Mouse (Mus musculus) lung, postnatal 0 days (tissue): ENCODE data around the gene Alox5. TPM values are rescaled to one million over a fixed set of nuclear protein-coding genes. Genes with fewer than 3 reads are reported as not detected.

Source experiments
- ATAC-seq: fragments of 200-750 bp; cut with Nextera tagmentation; 2 replicates; pipeline ENCODE4 v1.8.0; 2017; ENCODE audit warnings: moderate library complexity
- DNase-seq: peaks from one replicate; pipeline ENCODE4 v3.0.0-alpha.2; 2016; ENCODE audit warnings: low spot score
- H3K27ac ChIP-seq: fragments of 300-500 bp; sonication (generic); 2 replicates; pipeline ENCODE4 v1.5.1; 2014; ENCODE audit warnings: antibody characterized with exemption, mild to moderate bottlenecking, low read length, mixed read lengths
- H3K27me3 ChIP-seq: fragments of 300-500 bp; sonication (generic); replicated peaks from 2 replicates; pipeline ENCODE4 v1.6.1; 2014; ENCODE audit warnings: low read length, mixed read lengths; ENCODE audit not compliant: insufficient read depth
- H3K36me3 ChIP-seq: fragments of 300-500 bp; sonication (generic); 2 replicates; pipeline ENCODE4 v1.6.1; 2014; ENCODE audit warnings: low read length, mixed read lengths; ENCODE audit not compliant: insufficient read depth
- H3K4me1 ChIP-seq: fragments of 300-500 bp; sonication (generic); 2 replicates; pipeline ENCODE4 v1.6.1; 2014; ENCODE audit warnings: antibody characterized with exemption, low read depth, low read length, mixed read lengths; ENCODE audit not compliant: insufficient read depth
- H3K4me2 ChIP-seq: fragments of 300-500 bp; sonication (generic); replicated peaks from 2 replicates; pipeline ENCODE4 v1.6.1; 2014; ENCODE audit warnings: low read depth, mild to moderate bottlenecking, low read length, moderate library complexity, mixed read lengths
- H3K4me3 ChIP-seq: fragments of 300-500 bp; sonication (generic); 2 replicates; pipeline ENCODE4 v1.5.1; 2014; ENCODE audit warnings: low read depth, low read length
- H3K9ac ChIP-seq: fragments of 300-500 bp; sonication (generic); replicated peaks from 2 replicates; pipeline ENCODE4 v1.6.1; 2014; ENCODE audit warnings: low read depth, mild to moderate bottlenecking
- H3K9me3 ChIP-seq: fragments of 300-500 bp; sonication (generic); 2 replicates; pipeline ENCODE4 v1.6.1; 2016; ENCODE audit warnings: low read length, mixed read lengths
- CTCF ChIP-seq: IDR thresholded peaks from 2 replicates; pipeline ENCODE4 v1.5.1; 2016; ENCODE audit warnings: antibody characterized with exemption, mild to moderate bottlenecking
- EP300 ChIP-seq: IDR thresholded peaks from 2 replicates; pipeline ENCODE4 v1.6.1; 2016; ENCODE audit warnings: antibody characterized with exemption, mild to moderate bottlenecking, control low read depth
- WGBS: fragments of 180-500 bp; shearing (Covaris S2); extraction: QIAGEN DNeasy Blood & Tissue Kit; methylation state at CpG from one replicate; pipeline ENCODE4 v1.1.7; 2014; 5-methylcytosine and 5-hydroxymethylcytosine counted together
- polyA plus RNA-seq: library from polyadenylated mRNA; unstranded; fragments of >200 nt; fragmentation: Nextera tagmentation; extraction: Ambion mirVana; gene quantifications from 2 replicates; pipeline ENCODE4 v1.2.1, GENCODE M21; 2015

Alox5 gene
- polyA plus RNA-seq, 1 experiment from 2014 or later = 3.1 TPM

DNA sequence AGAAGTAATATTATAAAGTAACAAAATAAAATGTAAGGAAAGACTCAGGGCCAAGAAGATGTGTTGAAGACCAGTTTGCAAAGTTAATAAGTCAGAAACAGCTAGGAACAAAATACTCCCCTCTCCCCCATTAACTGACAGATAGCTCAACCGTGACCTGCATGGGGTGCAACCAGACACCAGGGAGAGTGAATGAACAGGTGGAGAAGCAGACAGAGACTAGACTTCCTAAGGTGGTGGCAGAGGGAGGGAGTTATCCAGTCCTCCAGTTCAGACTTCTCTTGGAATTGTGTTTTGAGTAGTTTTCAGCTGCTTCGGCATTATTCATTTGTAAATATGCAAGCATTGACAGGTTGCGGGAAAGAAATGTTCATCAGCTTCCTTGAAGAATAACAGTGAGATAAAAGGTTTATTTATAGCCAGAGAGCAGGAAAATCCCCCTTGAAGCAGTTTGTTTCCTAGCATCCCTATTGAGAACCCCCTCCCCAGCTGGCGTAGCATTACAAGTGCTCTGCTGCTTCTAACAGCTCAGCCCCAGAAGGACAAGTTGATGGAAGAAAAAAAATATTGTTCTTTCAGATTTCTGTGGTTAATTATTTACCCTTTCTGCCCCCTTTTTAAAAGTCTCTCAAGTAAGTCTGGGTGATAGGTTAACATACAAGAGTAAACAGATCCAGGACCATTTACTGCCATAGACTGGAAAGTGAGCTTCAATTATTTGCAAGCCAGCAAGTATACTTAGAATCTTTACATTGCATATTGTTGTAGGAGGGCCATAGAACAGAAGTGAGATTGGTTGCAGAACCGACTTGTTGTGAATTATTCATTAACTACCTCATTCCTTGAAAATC lies 75.6 kb downstream of the Alox5 start:
- H3K9ac ChIP-seq = no peak overlapping the region
- H3K36me3 ChIP-seq = no peaks in the 10 kb centered on the region
- TF ChIP-seq CTCF = no peak
- peak; percentile 35; the same call in 1 of the 2 replicates for TF ChIP-seq EP300
- H3K9me3 ChIP-seq = no peaks in the 10 kb centered on the region
- H3K4me1 ChIP-seq = no peaks in the 10 kb centered on the region
- H3K4me2 ChIP-seq = no peak overlapping the region
- peak; percentile 82 for DNase-seq
- no peak overlapping the region for H3K4me3 ChIP-seq
- no peaks in the 10 kb centered on the region for H3K27me3 ChIP-seq
- WGBS = 23% methylated on average over 5 of the region's 5 CpGs
- no peak; the same call in 1 of the 2 replicates for ATAC-seq
- H3K27ac ChIP-seq = 0 out of 2 replicates have a peak overlapping the region, but pooled peaks have one; percentile 20

DNA sequence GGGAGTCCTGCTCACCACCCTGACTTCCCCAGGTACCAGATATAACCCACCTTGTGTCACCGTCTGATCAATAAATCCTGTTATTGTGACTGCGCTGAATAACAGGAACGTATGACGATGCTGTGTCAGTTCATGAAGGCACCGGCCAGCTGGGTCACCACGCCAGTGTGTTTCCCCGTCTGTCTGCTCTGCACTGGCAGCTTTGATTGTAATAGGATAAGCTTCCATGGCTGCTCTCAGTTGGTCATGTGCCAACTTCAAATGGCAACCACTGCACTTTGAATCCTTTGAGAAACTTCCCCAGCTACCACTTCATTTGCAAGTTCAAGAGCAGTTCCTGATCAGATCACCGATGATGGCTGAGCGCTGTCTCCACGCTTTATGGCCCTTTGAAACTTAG lies 77.4 kb downstream of the Alox5 start:
- no peak overlapping the region for H3K9ac ChIP-seq
- no peak for DNase-seq
- no peaks in the 10 kb centered on the region for H3K9me3 ChIP-seq
- no peaks in the 10 kb centered on the region for H3K4me1 ChIP-seq
- H3K36me3 ChIP-seq = no peaks in the 10 kb centered on the region
- H3K27ac ChIP-seq = no peak overlapping the region
- H3K4me2 ChIP-seq = no peak overlapping the region
- TF ChIP-seq CTCF (no peak), EP300 (no peak)
- WGBS = 77% methylated on average over 10 of the region's 10 CpGs
- ATAC-seq = no peak
- H3K4me3 ChIP-seq = no peak overlapping the region
- H3K27me3 ChIP-seq = no peaks in the 10 kb centered on the region

DNA sequence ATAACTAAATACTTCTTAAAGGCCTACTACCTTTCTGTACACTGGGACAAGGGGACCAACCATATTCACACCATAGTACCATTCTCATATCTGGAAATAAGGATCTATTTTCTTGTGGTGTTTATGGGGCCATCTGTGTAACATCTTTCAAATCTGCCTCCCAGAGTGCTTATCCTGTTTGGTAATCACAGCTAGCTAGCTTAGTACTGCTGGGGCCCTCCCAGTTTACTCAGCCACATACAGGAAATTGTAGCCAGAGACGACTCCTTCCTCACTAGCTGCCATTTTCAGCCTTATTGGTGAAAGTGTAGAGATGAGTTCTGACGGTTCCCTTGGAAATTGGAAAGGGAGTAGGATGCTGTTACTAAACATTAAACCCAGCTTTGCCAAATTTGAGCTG lies 79.4 kb downstream of the Alox5 start:
- Histone ChIP-seq H3K9me3 (no peaks in the 10 kb centered on the region), H3K27me3 (no peaks in the 10 kb centered on the region), H3K27ac (no peak overlapping the region), H3K9ac (no peak overlapping the region), H3K4me1 (no peaks in the 10 kb centered on the region), H3K36me3 (no peaks in the 10 kb centered on the region), H3K4me3 (no peak overlapping the region), H3K4me2 (no peak overlapping the region)
- no peak for TF ChIP-seq CTCF
- DNase-seq (no peak), ATAC-seq (no peak)
- 40% methylated on average over 2 of the region's 2 CpGs for WGBS

DNA sequence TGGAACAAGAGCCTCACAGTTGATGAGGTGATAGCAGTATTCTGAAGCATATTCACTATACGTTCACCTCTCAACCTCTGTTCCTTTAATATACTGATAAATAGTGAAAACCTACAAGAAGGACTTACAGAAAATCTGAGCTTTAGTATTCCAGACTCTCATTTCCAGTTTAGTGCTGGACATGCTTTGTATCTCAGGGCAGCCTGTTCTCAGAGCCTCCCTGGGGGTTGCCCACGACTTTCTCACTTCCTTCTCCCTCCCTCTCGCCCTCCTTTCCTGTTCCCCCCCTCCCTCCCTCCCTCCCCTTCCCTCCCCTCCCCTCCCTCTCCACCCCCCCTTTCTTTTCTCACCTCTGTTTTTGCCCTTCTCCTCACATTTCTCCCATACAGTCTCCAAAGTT lies 80.8 kb downstream of the Alox5 start:
- Histone ChIP-seq H3K4me2 (no peak overlapping the region), H3K4me3 (no peak overlapping the region), H3K36me3 (no peaks in the 10 kb centered on the region), H3K27ac (no peak overlapping the region), H3K4me1 (no peaks in the 10 kb centered on the region), H3K27me3 (no peaks in the 10 kb centered on the region), H3K9me3 (no peaks in the 10 kb centered on the region), H3K9ac (no peak overlapping the region)
- DNase-seq (no peak), ATAC-seq (no peak)
- 42% methylated on average over 2 of the region's 3 CpGs for WGBS
- TF ChIP-seq CTCF = no peak
- no peak for TF ChIP-seq EP300

DNA sequence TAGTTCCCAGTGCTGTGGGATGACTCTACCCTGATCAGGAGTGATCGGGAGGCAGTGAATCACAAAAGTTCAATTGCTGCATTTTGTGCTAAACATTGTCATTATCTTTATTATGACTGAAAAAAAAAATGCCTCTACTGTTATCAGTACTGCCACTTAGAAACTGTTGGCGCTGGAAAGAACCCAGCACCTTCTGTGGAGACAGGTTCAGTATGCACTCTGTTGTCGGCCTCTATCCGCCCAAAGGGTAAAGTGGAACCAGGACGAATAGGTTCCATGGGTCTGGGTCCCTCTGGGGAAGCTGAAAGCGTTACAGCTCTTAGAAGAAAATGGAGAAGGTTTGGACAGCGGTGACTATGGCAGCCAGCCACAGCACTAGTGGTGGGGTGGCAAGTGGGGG lies 82.1 kb downstream of the Alox5 start:
- no peaks in the 10 kb centered on the region for H3K27me3 ChIP-seq
- no peak for ATAC-seq
- H3K4me2 ChIP-seq = no peak overlapping the region
- TF ChIP-seq EP300 (no peak), CTCF (no peak)
- no peak overlapping the region for H3K4me3 ChIP-seq
- no peak for DNase-seq
- no peak overlapping the region for H3K27ac ChIP-seq
- WGBS = 87% methylated on average over 7 of the region's 7 CpGs
- H3K36me3 ChIP-seq = no peaks in the 10 kb centered on the region
- H3K4me1 ChIP-seq = no peaks in the 10 kb centered on the region; the same call in 1 of the 2 replicates
- H3K9me3 ChIP-seq = no peaks in the 10 kb centered on the region
- no peak overlapping the region for H3K9ac ChIP-seq

DNA sequence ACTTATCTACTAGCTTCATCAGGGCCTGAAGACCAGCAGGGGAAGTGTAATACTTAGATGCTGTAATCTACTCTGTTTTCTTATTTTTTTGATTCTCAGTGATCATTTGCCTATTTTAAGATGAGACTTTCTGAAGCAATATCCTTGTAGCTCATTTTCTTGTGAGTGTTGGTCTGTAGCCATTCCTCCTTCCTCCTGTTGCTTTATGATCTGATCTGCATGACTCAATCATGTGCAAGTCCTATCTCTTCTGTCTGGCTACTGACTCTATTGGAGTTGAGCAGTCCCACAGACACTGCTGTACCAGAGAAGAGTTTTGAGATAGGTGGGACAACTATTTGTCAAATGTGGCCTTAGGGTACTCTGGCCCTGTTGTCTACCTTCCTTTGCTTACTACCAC lies 86.4 kb downstream of the Alox5 start:
- no peak overlapping the region for H3K4me2 ChIP-seq
- H3K4me1 ChIP-seq = no peaks in the 10 kb centered on the region; the same call in 1 of the 2 replicates
- TF ChIP-seq CTCF = no peak
- no peak for TF ChIP-seq EP300
- H3K9ac ChIP-seq = no peak overlapping the region
- H3K9me3 ChIP-seq = no peaks in the 10 kb centered on the region
- no peaks in the 10 kb centered on the region for H3K36me3 ChIP-seq
- DNase-seq = no peak
- H3K27me3 ChIP-seq = no peaks in the 10 kb centered on the region
- no peak overlapping the region for H3K4me3 ChIP-seq
- no peak; the same call in 1 of the 2 replicates for ATAC-seq
- no peak overlapping the region for H3K27ac ChIP-seq
